Mouse (Mus musculus): ENCODE measurements at regions not wholly inside any gene's neighbourhood (a gene's known extent, or its start where the extent isn't known, plus 50 kb on each side); places are given as distances from the start of the nearest gene placed in this dataset.

GRCm38 (mm10) chr4:75855688-75856296 lies 577.7 kb upstream of the Dmac1 start:
- H3K4me1 ChIP-seq (ENCODE audit: control insufficient read depth in 1 of 2, insufficient read depth in 2 of 2), result no peaks in the 10 kb centered on the region
- no peak for TF ChIP-seq EP300 (IDR thresholded peaks at IDR 0.05; ENCODE audit: low read length)
- TF ChIP-seq MAFK (IDR thresholded peaks at IDR 0.05; ENCODE audit: insufficient replicate concordance, low read length), result no peak
- TF ChIP-seq POLR2A (IDR thresholded peaks at IDR 0.05; ENCODE audit: low read depth, low read length), result no peak
- TF ChIP-seq ZNF384 (IDR thresholded peaks at IDR 0.05; ENCODE audit: low read depth, low read length), result no peak
- TF ChIP-seq CHD2 (IDR thresholded peaks at IDR 0.05; ENCODE audit: low read length), result no peak
- TF ChIP-seq USF2 (conservative IDR thresholded peaks at IDR 0.05; ENCODE audit: low read depth, low read length), result no peak
- TF ChIP-seq RCOR1 (conservative IDR thresholded peaks at IDR 0.05; ENCODE audit: low read depth, low read length), result no peak
- no peak for TF ChIP-seq NELFE (IDR thresholded peaks at IDR 0.05; ENCODE audit: low read depth, low read length)
- TF ChIP-seq MAX (IDR thresholded peaks at IDR 0.05; ENCODE audit: low read length), result no peak
- no peak for TF ChIP-seq MEF2A (IDR thresholded peaks at IDR 0.05; ENCODE audit: borderline replicate concordance, low read depth, low read length)
- TF ChIP-seq SIN3A (IDR thresholded peaks at IDR 0.05; ENCODE audit: low read length), result no peak
- no peak for TF ChIP-seq ELF1 (IDR thresholded peaks at IDR 0.05; ENCODE audit: low read depth, low read length)
- no peak for TF ChIP-seq HCFC1 (IDR thresholded peaks at IDR 0.05; ENCODE audit: low read depth, low read length)
- TF ChIP-seq RAD21 (IDR thresholded peaks at IDR 0.05; ENCODE audit: low read depth, low read length), result no peak
- no peak for TF ChIP-seq PAX5 (IDR thresholded peaks at IDR 0.05; ENCODE audit: low read length)
- no peak for TF ChIP-seq POLR2AphosphoS2 (IDR thresholded peaks at IDR 0.05; ENCODE audit: low read depth, low read length)
- no peak for TF ChIP-seq MXI1 (IDR thresholded peaks at IDR 0.05; ENCODE audit: low read depth, low read length)
- TF ChIP-seq NRF1 (IDR thresholded peaks at IDR 0.05; ENCODE audit: low read depth, low read length), result no peak
- peaks cover 45% of the 10 kb centered on the region for H3K9me3 ChIP-seq (replicated peaks; ENCODE audit: low read length)
- no peaks in the 10 kb centered on the region for H3K79me2 ChIP-seq (replicated peaks; ENCODE audit: control insufficient read depth, extremely low read depth, insufficient read depth, poor library complexity, severe bottlenecking)
- H3K4me2 ChIP-seq (ENCODE audit: insufficient read depth, low read depth, poor library complexity, severe bottlenecking), result no peak overlapping the region
- H3K9ac ChIP-seq (ENCODE audit: insufficient read depth, low read depth), result no peak overlapping the region
- H3K27ac ChIP-seq (ENCODE audit: insufficient read depth, low read depth), result no peak overlapping the region
- no peak overlapping the region for H3K4me3 ChIP-seq (replicated peaks in 1 of 3; ENCODE audit: low read depth in 2 of 3, low read length in 2 of 3, poor library complexity in 1 of 3)
- in situ Hi-C loops (cut with MboI; ENCODE audit: low pct_ligation_motif_present, low pct_unique_long_range_greater_than_20kb, low sequenced_read_pairs), result no loop called here
- DNase-seq (ENCODE audit: extremely low read depth), result no peak
- dilution Hi-C loops (cut with MboI; ENCODE audit: extremely low pct_ligation_motif_present, extremely low pct_unique_long_range_greater_than_20kb, low sequenced_read_pairs), result no loop called here
- H3K36me3 ChIP-seq (replicated peaks in 1 of 2; ENCODE audit: control insufficient read depth in 1 of 2, insufficient read depth in 1 of 2, low read length in 1 of 2), result no peaks in the 10 kb centered on the region
- no peaks in the 10 kb centered on the region for H3K27me3 ChIP-seq (replicated peaks)

- in situ Hi-C loops (cut with MboI; ENCODE audit: low pct_ligation_motif_present, low pct_unique_long_range_greater_than_20kb, low sequenced_read_pairs), result no loop called here
- Histone ChIP-seq H3K36me3 (replicated peaks in 1 of 2; ENCODE audit: control insufficient read depth in 1 of 2, insufficient read depth in 1 of 2, low read length in 1 of 2) (no peaks in the 10 kb centered on the region), H3K27ac (ENCODE audit: insufficient read depth, low read depth) (no peak overlapping the region), H3K9ac (ENCODE audit: insufficient read depth, low read depth) (no peak overlapping the region), H3K4me1 (ENCODE audit: control insufficient read depth in 1 of 2, insufficient read depth in 2 of 2) (no peaks in the 10 kb centered on the region), H3K79me2 (replicated peaks; ENCODE audit: control insufficient read depth, extremely low read depth, insufficient read depth, poor library complexity, severe bottlenecking) (no peaks in the 10 kb centered on the region), H3K27me3 (replicated peaks) (no peaks in the 10 kb centered on the region), H3K4me3 (replicated peaks in 1 of 3; ENCODE audit: low read depth in 2 of 3, low read length in 2 of 3, poor library complexity in 1 of 3) (no peak overlapping the region), H3K4me2 (ENCODE audit: insufficient read depth, low read depth, poor library complexity, severe bottlenecking) (no peak overlapping the region), H3K9me3 (replicated peaks; ENCODE audit: low read length) (peaks cover 63% of the 10 kb centered on the region)
- TF ChIP-seq NRF1 (IDR thresholded peaks at IDR 0.05; ENCODE audit: low read depth, low read length) (no peak), MAZ (IDR thresholded peaks at IDR 0.05; ENCODE audit: low read depth, low read length) (no peak), GABPA (IDR thresholded peaks at IDR 0.05; ENCODE audit: insufficient replicate concordance, low read depth, low read length) (no peak), CHD2 (IDR thresholded peaks at IDR 0.05; ENCODE audit: low read length) (no peak), TBP (conservative IDR thresholded peaks at IDR 0.05; ENCODE audit: low read depth, low read length) (no peak), USF2 (conservative IDR thresholded peaks at IDR 0.05; ENCODE audit: low read depth, low read length) (no peak), MAX (IDR thresholded peaks at IDR 0.05; ENCODE audit: low read length) (no peak), PAX5 (IDR thresholded peaks at IDR 0.05; ENCODE audit: low read length) (no peak), EP300 (IDR thresholded peaks at IDR 0.05; ENCODE audit: low read length) (no peak), KAT2A (IDR thresholded peaks at IDR 0.05; ENCODE audit: insufficient replicate concordance, low read length) (no peak), ZMIZ1 (IDR thresholded peaks at IDR 0.05; ENCODE audit: low read depth, low read length) (no peak), ZC3H11A (IDR thresholded peaks at IDR 0.05; ENCODE audit: low read depth, low read length) (no peak), JUN (IDR thresholded peaks at IDR 0.05; ENCODE audit: insufficient read depth, low read depth, low read length) (no peak), JUND (conservative IDR thresholded peaks at IDR 0.05; ENCODE audit: low read depth, low read length) (no peak)
- dilution Hi-C loops (cut with MboI; ENCODE audit: extremely low pct_ligation_motif_present, extremely low pct_unique_long_range_greater_than_20kb, low sequenced_read_pairs), result no loop called here
- no peak for DNase-seq (ENCODE audit: extremely low read depth)
Observed at GRCm38 (mm10) chr4:75850343-75850742, 572.2 kb upstream of the Dmac1 start.

All from CH12.LX (cell line).